Mouse (Mus musculus) forebrain, embryonic 13.5 days (tissue): ENCODE results near the gene Pla1a. TPM values are rescaled to one million over a fixed set of nuclear protein-coding genes. Genes with fewer than 3 reads are reported as not detected.
A peak's percentile ranks its signal among the peaks of the same experiment; 100 is the strongest.

Experiments used
- ATAC-seq: fragments of 200-750 bp; cut with Nextera tagmentation; 2 replicates; pipeline ENCODE4 v1.8.0; 2017
- H3K27ac ChIP-seq: fragments of 300-500 bp; sonication (generic); 2 replicates; pipeline ENCODE4 v1.5.1; 2015; ENCODE audit warnings: inconsistent platforms, mild to moderate bottlenecking, moderate library complexity
- H3K27me3 ChIP-seq: fragments of 300-500 bp; sonication (generic); 2 replicates; pipeline ENCODE4 v1.6.1; 2015; ENCODE audit warnings: mild to moderate bottlenecking, inconsistent platforms
- H3K36me3 ChIP-seq: fragments of 300-500 bp; sonication (generic); 2 replicates; pipeline ENCODE4 v1.6.1; 2015; ENCODE audit warnings: mild to moderate bottlenecking, inconsistent platforms; ENCODE audit not compliant: poor library complexity, severe bottlenecking
- H3K4me1 ChIP-seq: fragments of 300-500 bp; sonication (generic); 2 replicates; pipeline ENCODE4 v1.6.1; 2015; ENCODE audit warnings: inconsistent platforms
- H3K4me2 ChIP-seq: fragments of 300-500 bp; sonication (generic); 2 replicates; pipeline ENCODE4 v1.6.1; 2015; ENCODE audit warnings: inconsistent platforms, mild to moderate bottlenecking, moderate library complexity
- H3K4me3 ChIP-seq: fragments of 300-500 bp; sonication (generic); 2 replicates; pipeline ENCODE4 v1.5.1; 2015; ENCODE audit warnings: mild to moderate bottlenecking, inconsistent platforms
- H3K9ac ChIP-seq: fragments of 300-500 bp; sonication (generic); 2 replicates; pipeline ENCODE4 v1.6.1; 2015; ENCODE audit warnings: mild to moderate bottlenecking, inconsistent platforms
- H3K9me3 ChIP-seq: fragments of 300-500 bp; sonication (generic); replicated peaks from 2 replicates; pipeline ENCODE4 v1.6.1; 2016; ENCODE audit warnings: inconsistent platforms
- WGBS: fragments of 180-500 bp; shearing (Covaris S2); methylation state at CpG from one replicate; pipeline ENCODE4 v1.1.7; 2015; 5-methylcytosine and 5-hydroxymethylcytosine counted together
- polyA plus RNA-seq: library from polyadenylated mRNA; unstranded; fragments of >200 nt; fragmentation: Nextera tagmentation; extraction: Ambion mirVana; gene quantifications from 2 replicates; pipeline ENCODE4 v1.2.1, GENCODE M21; 2015

The Pla1a gene
- polyA plus RNA-seq, 1 experiment from 2014 or later = 0.45 TPM

GRCm38 (mm10) chr16:38358256-38358812 is 74.6 kb downstream of the Pla1a start:
- H3K27me3 ChIP-seq = no peaks in the 10 kb centered on the region
- no peak for ATAC-seq
- H3K4me3 ChIP-seq = no peak overlapping the region
- peaks cover 4% of the 10 kb centered on the region; the same call in 1 of the 2 replicates for H3K4me1 ChIP-seq
- no peak overlapping the region for H3K9ac ChIP-seq
- WGBS = 91% methylated on average over 6 of the region's 6 CpGs
- H3K4me2 ChIP-seq = no peak overlapping the region
- no peak overlapping the region for H3K27ac ChIP-seq
- 0 out of 2 replicates have a peak, but pooled peaks cover 6% of the 10 kb centered on the region for H3K36me3 ChIP-seq
- no peaks in the 10 kb centered on the region for H3K9me3 ChIP-seq

- Histone ChIP-seq H3K27me3 (no peaks in the 10 kb centered on the region), H3K4me1 (no peaks in the 10 kb centered on the region), H3K9ac (no peak overlapping the region), H3K4me2 (no peak overlapping the region), H3K4me3 (no peak overlapping the region), H3K36me3 (peaks cover 33% of the 10 kb centered on the region), H3K27ac (no peak overlapping the region), H3K9me3 (no peaks in the 10 kb centered on the region)
- 97% methylated on average over 5 of the region's 5 CpGs for WGBS
- ATAC-seq = no peak
These were observed 78.6 kb downstream of the Pla1a start for GRCm38 (mm10) chr16:38354185-38354913.

- WGBS = 97% methylated on average over 2 of the region's 2 CpGs
- H3K4me2 ChIP-seq = no peak overlapping the region
- H3K4me1 ChIP-seq = no peaks in the 10 kb centered on the region
These were observed 79.3 kb downstream of the Pla1a start for GRCm38 (mm10) chr16:38353642-38354041.

GRCm38 (mm10) chr16:38352851-38353250 is 80.1 kb downstream of the Pla1a start:
- no peaks in the 10 kb centered on the region for H3K27me3 ChIP-seq
- H3K9me3 ChIP-seq = no peaks in the 10 kb centered on the region
- H3K4me1 ChIP-seq = peaks cover 6% of the 10 kb centered on the region
- no peak overlapping the region for H3K4me3 ChIP-seq
- H3K9ac ChIP-seq = no peak overlapping the region
- no peak overlapping the region for H3K4me2 ChIP-seq
- ATAC-seq = no peak
- peaks cover 38% of the 10 kb centered on the region for H3K36me3 ChIP-seq
- no peak overlapping the region for H3K27ac ChIP-seq

More at GRCm38 (mm10) chr16:38353642-38354041, 79.3 kb downstream of the Pla1a start:
- Histone ChIP-seq H3K27me3 (no peaks in the 10 kb centered on the region), H3K27ac (no peak overlapping the region), H3K9me3 (no peaks in the 10 kb centered on the region), H3K4me3 (no peak overlapping the region), H3K9ac (no peak overlapping the region), H3K36me3 (peaks cover 38% of the 10 kb centered on the region)
- no peak for ATAC-seq

- no peak overlapping the region for H3K4me2 ChIP-seq
- H3K27me3 ChIP-seq = no peaks in the 10 kb centered on the region
- no peak overlapping the region for H3K4me3 ChIP-seq
- H3K9me3 ChIP-seq = no peaks in the 10 kb centered on the region
- no peak for ATAC-seq
- H3K4me1 ChIP-seq = peaks cover 10% of the 10 kb centered on the region
- peaks cover 38% of the 10 kb centered on the region for H3K36me3 ChIP-seq
- WGBS = 89% methylated on average over 7 of the region's 7 CpGs
- H3K27ac ChIP-seq = no peak overlapping the region
- no peak overlapping the region for H3K9ac ChIP-seq
These were observed 80.9 kb downstream of the Pla1a start for GRCm38 (mm10) chr16:38352031-38352430.

GRCm38 (mm10) chr16:38350939-38351338 is 82.0 kb downstream of the Pla1a start:
- Histone ChIP-seq H3K4me2 (no peak overlapping the region), H3K36me3 (peaks cover 35% of the 10 kb centered on the region), H3K9me3 (no peaks in the 10 kb centered on the region), H3K27me3 (no peaks in the 10 kb centered on the region), H3K9ac (no peak overlapping the region), H3K4me1 (peaks cover 10% of the 10 kb centered on the region), H3K4me3 (no peak overlapping the region), H3K27ac (no peak overlapping the region)
- WGBS = 87% methylated on average over 6 of the region's 6 CpGs
- no peak for ATAC-seq

- H3K9me3 ChIP-seq = no peaks in the 10 kb centered on the region
- H3K9ac ChIP-seq = no peak overlapping the region
- no peak overlapping the region for H3K4me2 ChIP-seq
- H3K27me3 ChIP-seq = no peaks in the 10 kb centered on the region
- no peak overlapping the region for H3K4me3 ChIP-seq
- no peak for ATAC-seq
- H3K36me3 ChIP-seq = peaks cover 35% of the 10 kb centered on the region
- H3K4me1 ChIP-seq = peaks cover 10% of the 10 kb centered on the region
- 92% methylated on average over 7 of the region's 7 CpGs for WGBS
- H3K27ac ChIP-seq = no peak overlapping the region
These were observed 82.5 kb downstream of the Pla1a start for GRCm38 (mm10) chr16:38350361-38350855.

GRCm38 (mm10) chr16:38349881-38350280 is 83.1 kb downstream of the Pla1a start:
- peaks cover 35% of the 10 kb centered on the region for H3K36me3 ChIP-seq
- peaks cover 10% of the 10 kb centered on the region for H3K4me1 ChIP-seq
- no peaks in the 10 kb centered on the region for H3K27me3 ChIP-seq
- H3K9me3 ChIP-seq = no peaks in the 10 kb centered on the region
- no peak overlapping the region for H3K4me2 ChIP-seq
- H3K4me3 ChIP-seq = no peak overlapping the region
- no peak overlapping the region for H3K9ac ChIP-seq
- WGBS = 91% methylated on average over 2 of the region's 2 CpGs
- no peak for ATAC-seq
- no peak overlapping the region for H3K27ac ChIP-seq

GRCm38 (mm10) chr16:38348217-38348761 is 84.7 kb downstream of the Pla1a start:
- H3K27me3 ChIP-seq = no peaks in the 10 kb centered on the region
- no peak overlapping the region for H3K4me3 ChIP-seq
- H3K27ac ChIP-seq = no peak overlapping the region
- peaks cover 10% of the 10 kb centered on the region for H3K4me1 ChIP-seq
- WGBS = 92% methylated on average over 9 of the region's 9 CpGs
- H3K9me3 ChIP-seq = no peaks in the 10 kb centered on the region
- no peak overlapping the region for H3K4me2 ChIP-seq
- H3K9ac ChIP-seq = no peak overlapping the region
- no peak for ATAC-seq
- peaks cover 32% of the 10 kb centered on the region for H3K36me3 ChIP-seq

GRCm38 (mm10) chr16:38347588-38347987 is 85.4 kb downstream of the Pla1a start:
- Histone ChIP-seq H3K36me3 (peaks cover 32% of the 10 kb centered on the region), H3K4me3 (peak overlapping the region; percentile 94), H3K4me1 (peaks cover 10% of the 10 kb centered on the region), H3K9me3 (no peaks in the 10 kb centered on the region), H3K27me3 (no peaks in the 10 kb centered on the region), H3K9ac (peak overlapping the region; percentile 90), H3K27ac (no peak overlapping the region), H3K4me2 (peak overlapping the region; percentile 75)
- ATAC-seq = no peak
- 63% methylated on average over 6 of the region's 6 CpGs for WGBS

- Histone ChIP-seq H3K36me3 (peaks cover 27% of the 10 kb centered on the region), H3K4me1 (peaks cover 14% of the 10 kb centered on the region), H3K27me3 (no peaks in the 10 kb centered on the region), H3K4me2 (peak within 1 kb of the TSS; percentile 75), H3K4me3 (peak within 1 kb of the TSS; percentile 94), H3K9ac (peak within 1 kb of the TSS; percentile 90), H3K9me3 (no peaks in the 10 kb centered on the region), H3K27ac (peak within 1 kb of the TSS; percentile 86)
- WGBS = 3% methylated on average over 35 of the region's 35 CpGs
- ATAC-seq = peak; percentile 98
These were observed 86.2 kb downstream of the Pla1a start, which contains the start of the genes Cox17 and Gm21987 for GRCm38 (mm10) chr16:38346529-38347325. Gene Cox17 (plus strand): TSS chr16:38346991. Gene Gm21987 (plus strand): TSS chr16:38347040.
